Mouse (Mus musculus): ENCODE data around the gene Scml2. TPM values are rescaled to one million over a fixed set of nuclear protein-coding genes. Genes with fewer than 3 reads are reported as not detected.
A peak's percentile ranks its signal among the peaks of the same experiment; 100 is the strongest.
"Not testable (repeated sequence)": the region's sequence is repeated elsewhere in the genome, so short reads cannot be mapped to it uniquely, and the experiment has no call there.

Gene Scml2
- polyA plus RNA-seq (2015; fragmentation: Nextera tagmentation; extraction: Ambion mirVana) = 0.55 and 0.59 TPM in 2 replicates

DNA sequence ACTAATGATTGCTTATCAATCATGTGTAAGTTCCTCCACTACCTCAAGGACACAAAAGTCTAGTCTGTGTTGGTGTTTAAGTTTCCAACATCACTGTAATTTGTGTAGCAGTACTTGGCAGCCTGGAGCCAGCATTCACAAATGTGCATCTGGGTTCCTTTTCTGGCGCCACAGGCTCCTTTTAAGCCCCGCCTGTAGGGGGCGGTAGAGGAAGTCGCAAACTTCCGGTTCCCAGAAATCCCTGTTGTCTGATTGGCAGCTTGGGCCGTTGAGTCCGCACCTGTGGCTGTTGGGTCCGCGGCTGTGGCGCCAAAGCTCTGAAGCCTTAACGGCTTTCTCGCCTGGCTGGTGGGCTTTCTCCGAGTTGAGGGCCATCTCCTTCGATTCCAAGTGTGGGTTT, at the start of gene Scml2:
Gene Scml2 (plus strand): TSS at position 301 of the 400 bp plus-strand sequence.
- H3K27ac ChIP-seq (replicated peaks); ATAC-seq (ENCODE audit: insufficient read depth); H3K4me3 ChIP-seq (replicated peaks); H3K4me2 ChIP-seq; H3K4me1 ChIP-seq (replicated peaks); H3K9ac ChIP-seq; H3K27me3 ChIP-seq; H3K36me3 ChIP-seq (replicated peaks); H3K9me3 ChIP-seq (replicated peaks): not testable (repeated sequence)
- WGBS (ENCODE audit: insufficient replicate concordance) = 77% methylated on average over 3 of the region's 14 CpGs

GRCm38 (mm10) chrX:161075576-161075975, 41.4 kb upstream of the Scml2 start:
- H3K9me3 ChIP-seq (replicated peaks); H3K4me2 ChIP-seq; H3K4me3 ChIP-seq (replicated peaks); H3K36me3 ChIP-seq (replicated peaks); H3K27ac ChIP-seq (replicated peaks); ATAC-seq (ENCODE audit: insufficient read depth); H3K27me3 ChIP-seq; H3K4me1 ChIP-seq (replicated peaks); H3K9ac ChIP-seq: not testable (repeated sequence)
- 73% methylated on average over 6 of the region's 6 CpGs for WGBS (ENCODE audit: insufficient replicate concordance)

DNA sequence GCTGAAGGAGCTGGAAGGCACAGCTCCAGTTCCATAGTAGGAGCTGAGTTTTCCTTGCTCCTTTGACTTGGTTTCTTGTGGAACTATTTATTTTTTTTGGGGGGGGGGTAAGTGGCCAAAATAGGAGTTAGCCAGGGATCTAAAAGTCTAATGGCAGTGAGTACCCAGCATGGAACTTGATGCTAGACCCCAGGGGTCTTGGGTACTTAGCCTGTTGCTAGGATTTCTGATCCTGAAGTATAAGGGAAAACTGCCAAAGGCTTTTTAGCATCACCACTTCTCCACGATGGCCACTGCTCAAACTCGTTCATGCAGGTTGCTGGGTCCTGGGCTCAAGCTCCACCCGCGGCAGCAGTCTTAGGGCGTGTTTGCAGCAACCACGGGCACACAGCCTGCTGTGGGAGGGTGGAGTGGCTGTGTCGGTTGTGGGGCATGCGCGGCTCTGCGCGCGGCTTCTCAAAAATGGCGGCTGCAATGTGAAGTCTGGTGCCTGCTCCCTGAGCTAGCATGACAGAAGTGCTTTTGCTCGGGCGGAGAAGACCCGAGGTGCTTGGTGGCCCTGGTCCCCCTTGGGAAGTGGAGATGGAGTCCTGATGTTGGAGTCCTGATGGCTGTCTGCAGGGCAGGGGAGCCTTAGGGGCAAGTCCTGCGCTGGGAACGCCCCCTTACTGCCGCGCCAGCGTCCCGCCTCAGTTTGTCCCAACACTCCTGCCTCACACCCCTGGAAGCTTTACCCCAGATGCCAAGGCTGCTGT, 45.5 kb downstream of the Scml2 start:
- no peak overlapping the region for H3K27ac ChIP-seq (replicated peaks)
- H3K4me3 ChIP-seq (replicated peaks) = peak overlapping the region; percentile 54
- no peaks in the 10 kb centered on the region for H3K27me3 ChIP-seq
- H3K4me1 ChIP-seq (replicated peaks) = no peaks in the 10 kb centered on the region
- peak overlapping the region; percentile 64 for H3K4me2 ChIP-seq
- no peaks in the 10 kb centered on the region for H3K36me3 ChIP-seq (replicated peaks)
- no peak overlapping the region for H3K9ac ChIP-seq
- H3K9me3 ChIP-seq (replicated peaks) = no peaks in the 10 kb centered on the region
- 11% methylated on average over 22 of the region's 22 CpGs for WGBS (ENCODE audit: insufficient replicate concordance)
- ATAC-seq (ENCODE audit: insufficient read depth) = peak; percentile 84

- no peaks in the 10 kb centered on the region for H3K36me3 ChIP-seq (replicated peaks)
- no peak for ATAC-seq (ENCODE audit: insufficient read depth)
- no peak overlapping the region for H3K27ac ChIP-seq (replicated peaks)
- no peaks in the 10 kb centered on the region for H3K4me1 ChIP-seq (replicated peaks)
- H3K27me3 ChIP-seq = no peaks in the 10 kb centered on the region
- whole genome bisulfite sequencing (ENCODE audit: insufficient replicate concordance) = 12% methylated on average over 6 of the region's 6 CpGs
- no peaks in the 10 kb centered on the region for H3K9me3 ChIP-seq (replicated peaks)
- H3K4me2 ChIP-seq = peak overlapping the region; percentile 64
- peak overlapping the region; percentile 54 for H3K4me3 ChIP-seq (replicated peaks)
- H3K9ac ChIP-seq = no peak overlapping the region
These were observed 46.0 kb downstream of the Scml2 start for GRCm38 (mm10) chrX:161163069-161163416.

- not testable (repeated sequence) for H3K27me3 ChIP-seq; H3K9me3 ChIP-seq (replicated peaks); H3K27ac ChIP-seq (replicated peaks); H3K4me1 ChIP-seq (replicated peaks); H3K4me3 ChIP-seq (replicated peaks); ATAC-seq (ENCODE audit: insufficient read depth); H3K9ac ChIP-seq; H3K4me2 ChIP-seq; H3K36me3 ChIP-seq (replicated peaks)
- WGBS (ENCODE audit: insufficient replicate concordance) = 37% methylated on average over 2 of the region's 2 CpGs
These were observed 170.2 kb downstream of the Scml2 start, which contains the start of gene Gm15262 for GRCm38 (mm10) chrX:161287156-161287555. Gene Gm15262, plus strand, starts transcription at chrX:161287456.

Other genes starting within 250 kb of the Scml2 start
- 0.47 and 0.58 TPM in 2 replicates for gene Gja6, start 210.1 kb upstream of the Scml2 start, polyA plus RNA-seq (2015; fragmentation: Nextera tagmentation; extraction: Ambion mirVana)
- 0.16 and 0.36 TPM in 2 replicates for gene Cdkl5, start 122.5 kb upstream of the Scml2 start, polyA plus RNA-seq (2015; fragmentation: Nextera tagmentation; extraction: Ambion mirVana)
- gene Gm15262, start 170.3 kb downstream of the Scml2 start, polyA plus RNA-seq (2015; fragmentation: Nextera tagmentation; extraction: Ambion mirVana) = not detected in 2 replicates

Measured in liver, embryonic 15.5 days (tissue).